Mouse (Mus musculus): ENCODE measurements at regions not wholly inside any gene's neighbourhood (a gene's known extent, or its start where the extent isn't known, plus 50 kb on each side); places are given as distances from the start of the nearest gene placed in this dataset.

GRCm38 (mm10) chr19:24622776-24623175 is 51.0 kb upstream of the Tmem252 start:
- DNase-seq (ENCODE audit: low spot score in 2 of 2): no peak
- intact Hi-C loops (cut with DNase I): loop anchor here (5.0 kb wide), 2 partner anchors 250 to 265 kb away; no protein-coding TSS in a partner anchor

- intact Hi-C loops (cut with DNase I): loop anchor here (5.0 kb wide), 2 partner anchors 250 to 265 kb away; no protein-coding TSS in a partner anchor
- DNase-seq (ENCODE audit: low spot score in 2 of 2): no peak
Observed at GRCm38 (mm10) chr19:24622309-24622708, 51.5 kb upstream of the Tmem252 start.

GRCm38 (mm10) chr19:24621610-24622220 is 52.1 kb upstream of the Tmem252 start:
- peak; percentile 45 to 72 for DNase-seq (ENCODE audit: low spot score in 2 of 2)
- intact Hi-C loops (cut with DNase I): loop anchor here (5.0 kb wide), 2 partner anchors 251 to 266 kb away; no protein-coding TSS in a partner anchor

- intact Hi-C loops (cut with DNase I): no loop called here
- no peak for DNase-seq (ENCODE audit: low spot score in 2 of 2)
Observed at GRCm38 (mm10) chr19:24615762-24616310, 58.0 kb upstream of the Tmem252 start.

GRCm38 (mm10) chr19:24607884-24608283 is 52.2 kb upstream of the Pip5k1b start:
- DNase-seq (ENCODE audit: low spot score in 2 of 2): no peak
- intact Hi-C loops (cut with DNase I): no loop called here

- intact Hi-C loops (cut with DNase I): no loop called here
- DNase-seq (ENCODE audit: low spot score in 2 of 2): no peak
Observed at GRCm38 (mm10) chr19:24606390-24606976, 50.8 kb upstream of the Pip5k1b start.

Measured in left cerebral cortex, postnatal 14 days (tissue).